Mouse (Mus musculus) Patski (cell line): ENCODE measurements at regions not wholly inside any gene's neighbourhood (a gene's known extent, or its start where the extent isn't known, plus 50 kb on each side); places are given as distances from the start of the nearest gene placed in this dataset.

Source experiments
- ATAC-seq: fragments of 100-300 bp; one replicate; pipeline ENCODE4 v1.8.0; 2021
- CTCF ChIA-PET: fragments of 350-600 bp; sonication (Branson Sonifier 250); formaldehyde crosslinking; loops from one replicate; lab custom pipeline; 2022; ENCODE audit warnings: inconsistent platforms; lab: Charles Lee
- POLR2A ChIA-PET: fragments of 350-600 bp; sonication (Branson Sonifier 250); formaldehyde crosslinking; loops from one replicate; lab custom pipeline; 2022; ENCODE audit warnings: antibody characterized with exemption, inconsistent platforms; lab: Charles Lee
- DNase-seq: peaks from one replicate; pipeline ENCODE4 v3.0.0-alpha.2; 2011; ENCODE audit warnings: low read depth, low spot score
- H3K27me3 ChIP-seq: fragments of 371-371 bp; one replicate; pipeline ENCODE4 v1.5.1; 2021
- CTCF ChIP-seq: fragments of 100-300 bp; IDR thresholded peaks from one replicate; pipeline ENCODE4 v1.5.1; 2021
- in situ Hi-C: fragments of 300-500 bp; cut with MboI; formaldehyde crosslinking; loops from 3 replicates; pipeline ENCODE4 v1.11.1; 2018; ENCODE audit warnings: low pct_unique_long_range_greater_than_20kb, mixed read lengths

DNA sequence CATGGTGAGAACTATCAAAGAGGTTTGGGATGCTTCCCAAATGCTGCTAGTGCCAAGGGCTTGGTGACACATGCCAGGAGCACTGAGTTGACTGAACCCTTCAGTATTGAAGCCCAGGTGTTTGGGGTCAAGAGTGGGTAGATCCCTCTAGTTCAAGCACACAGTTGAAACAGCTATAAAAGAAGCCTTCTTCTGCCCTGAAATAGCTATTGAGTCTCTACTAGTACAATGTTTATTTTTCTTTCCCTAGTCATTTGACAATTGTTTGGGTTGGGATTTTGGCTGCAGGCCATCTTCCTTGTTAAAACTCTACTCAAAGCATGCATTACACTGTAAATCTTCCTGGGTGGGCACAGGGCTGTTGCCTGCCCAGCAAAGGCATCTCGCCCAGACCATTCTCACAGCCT, 308.5 kb downstream of the Tle4 start:
- peaks cover 21% of the 10 kb centered on the region for H3K27me3 ChIP-seq
- no peak for ATAC-seq
- ChIA-PET POLR2A (no interaction called here), CTCF (no interaction called here)
- in situ Hi-C loops: no loop called here
- DNase-seq: no peak
- no peak for TF ChIP-seq CTCF

DNA sequence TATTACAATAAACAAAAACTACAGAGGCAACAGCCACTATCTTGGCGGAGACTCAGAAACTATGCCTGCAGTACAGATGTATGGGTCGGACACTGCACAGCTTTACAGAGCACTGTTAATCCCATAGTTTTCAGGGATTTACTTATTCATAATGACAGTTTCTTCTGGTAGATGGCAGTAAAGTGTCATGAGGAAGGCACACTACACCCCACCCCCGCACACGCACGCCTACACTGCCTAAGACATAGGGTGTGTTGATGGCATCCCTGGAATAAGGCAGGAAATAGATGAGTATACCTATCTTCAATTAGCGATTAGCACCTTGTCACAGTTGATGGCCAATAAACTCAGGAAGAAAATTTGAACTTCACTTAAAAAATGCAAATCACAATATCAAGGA, 306.9 kb downstream of the Tle4 start:
- ATAC-seq (no peak), DNase-seq (no peak)
- POLR2A ChIA-PET: no interaction called here
- H3K27me3 ChIP-seq: peaks cover 25% of the 10 kb centered on the region
- CTCF ChIA-PET: no interaction called here
- in situ Hi-C loops: no loop called here
- TF ChIP-seq CTCF: no peak

DNA sequence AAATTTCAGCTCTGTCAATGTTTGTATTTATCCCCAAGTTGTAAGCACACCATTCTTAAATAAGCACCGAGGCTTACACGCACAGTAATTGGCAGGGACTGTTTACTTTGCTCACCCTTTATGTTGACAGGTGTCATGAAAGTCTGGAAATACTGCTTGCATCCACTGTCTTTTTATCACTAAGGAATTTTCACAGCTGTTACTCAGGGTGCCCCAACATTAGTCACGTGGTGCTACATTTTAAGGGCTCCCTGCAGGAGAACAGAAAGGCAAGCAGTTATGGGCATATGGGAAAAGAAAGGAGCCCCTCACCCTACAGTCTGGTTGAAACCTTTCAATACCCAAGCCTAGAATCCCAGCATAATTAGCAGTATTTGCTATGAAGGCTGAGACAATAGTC, 304.7 kb downstream of the Tle4 start:
- CTCF ChIA-PET: interaction anchor here (1.0 to 1.4 kb wide), 2 partner anchors 37 to 386 kb away, joined by 3 read pairs; no protein-coding TSS in a partner anchor
- POLR2A ChIA-PET: no interaction called here
- peaks cover 37% of the 10 kb centered on the region for H3K27me3 ChIP-seq
- TF ChIP-seq CTCF: no peak
- ATAC-seq (no peak), DNase-seq (no peak)
- in situ Hi-C loops: no loop called here

DNA sequence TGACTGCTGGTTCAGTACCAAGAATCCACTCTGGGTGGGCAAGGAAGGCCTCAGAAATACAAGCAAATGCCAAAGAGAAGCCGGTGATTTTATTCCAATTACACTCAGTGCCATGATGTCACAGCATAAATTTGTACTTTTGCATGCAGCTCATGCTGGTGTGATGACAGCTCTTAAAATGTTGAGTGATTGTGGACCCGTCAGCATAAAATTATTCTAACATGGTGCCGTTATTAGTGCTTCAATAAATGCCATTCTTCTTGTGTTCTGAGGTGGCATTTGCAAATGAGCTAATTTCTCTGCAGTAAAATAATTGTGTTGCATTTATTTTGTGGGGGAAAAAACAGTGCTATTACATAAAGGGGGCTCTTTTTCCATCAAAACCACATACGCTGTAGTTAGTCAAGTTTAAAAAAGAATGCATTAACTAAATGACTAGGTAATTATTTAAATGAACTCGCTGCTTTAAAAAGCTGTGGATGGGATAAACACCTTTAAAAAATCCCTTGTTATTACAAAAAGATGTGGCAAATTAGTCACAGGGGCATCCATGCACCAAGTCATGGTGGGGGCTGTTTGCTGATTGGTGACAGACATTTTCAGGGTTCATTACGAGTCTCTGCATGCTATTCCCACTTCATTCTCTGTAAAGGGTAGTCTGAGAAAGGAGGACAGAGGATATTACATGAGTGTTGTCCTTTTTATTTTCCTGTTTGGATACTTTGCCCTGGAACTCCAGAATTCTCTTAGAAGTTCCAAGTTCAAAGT, 296.5 kb downstream of the Tle4 start:
- no peak for DNase-seq
- in situ Hi-C loops: no loop called here
- POLR2A ChIA-PET: no interaction called here
- H3K27me3 ChIP-seq: peaks cover 60% of the 10 kb centered on the region
- no peak for TF ChIP-seq CTCF
- CTCF ChIA-PET: no interaction called here
- ATAC-seq: no peak

GRCm38 (mm10) chr19:14314301-14314700, 283.6 kb downstream of the Tle4 start:
- ATAC-seq (no peak), DNase-seq (no peak)
- H3K27me3 ChIP-seq: peaks cover 25% of the 10 kb centered on the region
- POLR2A ChIA-PET: no interaction called here
- no peak for TF ChIP-seq CTCF
- in situ Hi-C loops: no loop called here
- CTCF ChIA-PET: no interaction called here

DNA sequence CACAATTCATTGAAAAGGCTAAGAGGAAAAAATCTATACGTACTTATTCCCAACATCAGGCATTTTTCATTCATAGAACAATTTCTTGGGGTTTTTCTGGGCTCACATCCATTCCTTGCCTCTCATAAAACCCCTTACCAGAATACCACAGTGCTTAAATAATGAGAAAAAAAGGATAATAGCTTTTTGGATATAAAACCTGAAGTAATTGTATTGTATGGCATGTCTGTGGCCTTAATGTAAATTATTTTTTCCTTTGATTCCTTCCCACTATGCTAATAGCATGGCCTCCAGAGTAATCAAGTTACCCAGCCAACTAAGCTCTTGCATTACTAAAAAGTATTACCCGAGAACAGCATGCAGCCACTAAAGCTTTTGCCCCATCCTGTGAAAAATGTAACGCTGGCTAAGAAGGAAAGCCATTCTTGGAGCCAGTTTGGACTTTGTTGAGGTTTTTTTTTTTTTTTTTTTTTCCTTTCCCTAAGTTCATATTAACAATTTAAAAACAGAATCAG, 278.1 kb downstream of the Tle4 start:
- TF ChIP-seq CTCF: no peak
- CTCF ChIA-PET: no interaction called here
- no peak for ATAC-seq
- POLR2A ChIA-PET: interaction anchor here (0.7 kb wide), 1 partner anchor 709 kb away, joined by 7 read pairs; no protein-coding TSS in a partner anchor
- peaks cover 66% of the 10 kb centered on the region for H3K27me3 ChIP-seq
- in situ Hi-C loops: no loop called here
- no peak for DNase-seq

- in situ Hi-C loops: no loop called here
- H3K27me3 ChIP-seq: peaks cover 64% of the 10 kb centered on the region
- ATAC-seq (no peak), DNase-seq (no peak)
- TF ChIP-seq CTCF: no peak
- ChIA-PET POLR2A (no interaction called here), CTCF (interaction anchor here (1.3 kb wide), 1 partner anchor 19 kb away, joined by 3 read pairs; no protein-coding TSS in a partner anchor)
Observed at GRCm38 (mm10) chr19:14325353-14326052, 272.3 kb downstream of the Tle4 start.

- no peak for DNase-seq
- peaks cover 60% of the 10 kb centered on the region for H3K27me3 ChIP-seq
- no peak for TF ChIP-seq CTCF
- ATAC-seq: no peak
- in situ Hi-C loops: no loop called here
- ChIA-PET POLR2A (no interaction called here), CTCF (no interaction called here)
Observed at GRCm38 (mm10) chr19:14333041-14334012, 264.5 kb downstream of the Tle4 start.

DNA sequence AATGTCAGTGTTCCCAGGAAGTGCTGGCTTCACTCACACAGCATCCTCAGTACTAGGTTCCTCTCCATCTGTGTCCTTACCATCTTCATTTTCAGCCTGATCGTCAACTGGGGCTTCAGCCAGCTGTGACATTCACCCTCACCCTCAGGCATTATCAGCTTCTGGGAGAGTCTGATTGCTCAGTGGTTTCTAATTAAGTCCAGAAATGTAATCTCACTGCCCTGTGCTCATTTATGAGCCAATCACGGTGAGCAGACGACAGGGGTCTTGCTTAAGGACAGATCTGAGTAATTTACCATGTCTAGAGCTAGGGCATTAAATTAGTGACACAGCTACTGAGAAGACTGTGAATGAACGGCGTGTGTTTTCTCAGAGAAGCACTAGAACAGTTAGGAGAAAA, 260.8 kb downstream of the Tle4 start:
- no peak for TF ChIP-seq CTCF
- in situ Hi-C loops: no loop called here
- DNase-seq: no peak
- ChIA-PET POLR2A (no interaction called here), CTCF (interaction anchor here (1.2 kb wide), 1 partner anchor 15 kb away, joined by 3 read pairs; no protein-coding TSS in a partner anchor)
- peaks cover 73% of the 10 kb centered on the region for H3K27me3 ChIP-seq
- no peak for ATAC-seq

GRCm38 (mm10) chr19:14340759-14341158, 257.1 kb downstream of the Tle4 start:
- DNase-seq: no peak
- in situ Hi-C loops: no loop called here
- ChIA-PET POLR2A (no interaction called here), CTCF (no interaction called here)
- peaks cover 66% of the 10 kb centered on the region for H3K27me3 ChIP-seq
- ATAC-seq: no peak
- no peak for TF ChIP-seq CTCF
